Mouse (Mus musculus): Measurements from ENCODE around the gene Calr3. TPM values are rescaled to one million over a fixed set of nuclear protein-coding genes. Genes with fewer than 3 reads are reported as not detected.

Gene Calr3
- polyA plus RNA-seq, 1 experiment = 1.6 TPM

- Histone ChIP-seq H3K27me3 (ENCODE audit: control insufficient read depth, insufficient read depth, insufficient read length) (no peaks in the 10 kb centered on the region), H3ac (ENCODE audit: control insufficient read depth, insufficient read length, low read depth) (no peak overlapping the region), H3K79me2 (ENCODE audit: control insufficient read depth, insufficient read depth) (peaks cover 36% of the 10 kb centered on the region), H3K79me3 (ENCODE audit: low read depth) (peaks cover 26% of the 10 kb centered on the region), H3K36me3 (ENCODE audit: control insufficient read depth, insufficient read depth) (peaks cover 87% of the 10 kb centered on the region), H3K4me3 (ENCODE audit: insufficient read depth, poor library complexity, severe bottlenecking) (no peak overlapping the region)
- TF ChIP-seq MYOD1 (IDR thresholded peaks at IDR 0.05; ENCODE audit: control insufficient read depth, insufficient read length, low read depth) (no peak), CEBPB (IDR thresholded peaks at IDR 0.05; ENCODE audit: low read depth) (no peak), CTCF (IDR thresholded peaks at IDR 0.05; ENCODE audit: control insufficient read depth, insufficient read depth, insufficient read length) (no peak), USF1 (IDR thresholded peaks at IDR 0.05; ENCODE audit: low read depth) (no peak), MYOG (IDR thresholded peaks at IDR 0.05; ENCODE audit: control insufficient read depth, extremely low read depth, insufficient read length) (no peak), FOSL1 (IDR thresholded peaks at IDR 0.05; ENCODE audit: insufficient read depth, low read length, poor library complexity, severe bottlenecking) (no peak), MAX (IDR thresholded peaks at IDR 0.05) (no peak)
Measured at GRCm38 (mm10) chr8:72469243-72469642, 25.6 kb upstream of the Calr3 start.

GRCm38 (mm10) chr8:72464211-72464610, 20.5 kb upstream of the Calr3 start:
- no peak for TF ChIP-seq MAX (IDR thresholded peaks at IDR 0.05)
- TF ChIP-seq CTCF (IDR thresholded peaks at IDR 0.05; ENCODE audit: control insufficient read depth, insufficient read depth, insufficient read length) = no peak
- no peak for TF ChIP-seq USF1 (IDR thresholded peaks at IDR 0.05; ENCODE audit: low read depth)
- no peak for TF ChIP-seq CEBPB (IDR thresholded peaks at IDR 0.05; ENCODE audit: low read depth)
- TF ChIP-seq MYOD1 (IDR thresholded peaks at IDR 0.05; ENCODE audit: control insufficient read depth, insufficient read length, low read depth) = no peak
- no peak for TF ChIP-seq FOSL1 (IDR thresholded peaks at IDR 0.05; ENCODE audit: insufficient read depth, low read length, poor library complexity, severe bottlenecking)
- no peak for TF ChIP-seq MYOG (IDR thresholded peaks at IDR 0.05; ENCODE audit: control insufficient read depth, extremely low read depth, insufficient read length)
- no peak overlapping the region for H3ac ChIP-seq (ENCODE audit: control insufficient read depth, insufficient read length, low read depth)
- no peaks in the 10 kb centered on the region for H3K79me2 ChIP-seq (ENCODE audit: control insufficient read depth, insufficient read depth)
- H3K4me3 ChIP-seq (ENCODE audit: insufficient read depth, poor library complexity, severe bottlenecking) = no peak overlapping the region
- no peaks in the 10 kb centered on the region for H3K27me3 ChIP-seq (ENCODE audit: control insufficient read depth, insufficient read depth, insufficient read length)
- H3K36me3 ChIP-seq (ENCODE audit: control insufficient read depth, insufficient read depth) = peaks cover 89% of the 10 kb centered on the region
- H3K79me3 ChIP-seq (ENCODE audit: low read depth) = no peaks in the 10 kb centered on the region

- H3K79me2 ChIP-seq (ENCODE audit: control insufficient read depth, insufficient read depth) = no peaks in the 10 kb centered on the region
- H3ac ChIP-seq (ENCODE audit: control insufficient read depth, insufficient read length, low read depth) = no peak overlapping the region
- no peak for TF ChIP-seq CTCF (IDR thresholded peaks at IDR 0.05; ENCODE audit: control insufficient read depth, insufficient read depth, insufficient read length)
- no peak for TF ChIP-seq CEBPB (IDR thresholded peaks at IDR 0.05; ENCODE audit: low read depth)
- TF ChIP-seq MAX (IDR thresholded peaks at IDR 0.05) = no peak
- no peak for TF ChIP-seq MYOD1 (IDR thresholded peaks at IDR 0.05; ENCODE audit: control insufficient read depth, insufficient read length, low read depth)
- TF ChIP-seq FOSL1 (IDR thresholded peaks at IDR 0.05; ENCODE audit: insufficient read depth, low read length, poor library complexity, severe bottlenecking) = no peak
- no peak for TF ChIP-seq USF1 (IDR thresholded peaks at IDR 0.05; ENCODE audit: low read depth)
- no peak for TF ChIP-seq MYOG (IDR thresholded peaks at IDR 0.05; ENCODE audit: control insufficient read depth, extremely low read depth, insufficient read length)
- no peaks in the 10 kb centered on the region for H3K79me3 ChIP-seq (ENCODE audit: low read depth)
- H3K36me3 ChIP-seq (ENCODE audit: control insufficient read depth, insufficient read depth) = peaks cover 56% of the 10 kb centered on the region
- no peak overlapping the region for H3K4me3 ChIP-seq (ENCODE audit: insufficient read depth, poor library complexity, severe bottlenecking)
- no peaks in the 10 kb centered on the region for H3K27me3 ChIP-seq (ENCODE audit: control insufficient read depth, insufficient read depth, insufficient read length)
Measured at GRCm38 (mm10) chr8:72459881-72460533, 16.3 kb upstream of the Calr3 start.

- no peaks in the 10 kb centered on the region for H3K79me2 ChIP-seq (ENCODE audit: control insufficient read depth, insufficient read depth)
- H3K36me3 ChIP-seq (ENCODE audit: control insufficient read depth, insufficient read depth) = peaks cover 44% of the 10 kb centered on the region
- no peaks in the 10 kb centered on the region for H3K27me3 ChIP-seq (ENCODE audit: control insufficient read depth, insufficient read depth, insufficient read length)
- no peak overlapping the region for H3ac ChIP-seq (ENCODE audit: control insufficient read depth, insufficient read length, low read depth)
- no peak for TF ChIP-seq CEBPB (IDR thresholded peaks at IDR 0.05; ENCODE audit: low read depth)
- no peak for TF ChIP-seq CTCF (IDR thresholded peaks at IDR 0.05; ENCODE audit: control insufficient read depth, insufficient read depth, insufficient read length)
- TF ChIP-seq MAX (IDR thresholded peaks at IDR 0.05) = no peak
- TF ChIP-seq MYOD1 (IDR thresholded peaks at IDR 0.05; ENCODE audit: control insufficient read depth, insufficient read length, low read depth) = no peak
- TF ChIP-seq FOSL1 (IDR thresholded peaks at IDR 0.05; ENCODE audit: insufficient read depth, low read length, poor library complexity, severe bottlenecking) = no peak
- TF ChIP-seq USF1 (IDR thresholded peaks at IDR 0.05; ENCODE audit: low read depth) = no peak
- TF ChIP-seq MYOG (IDR thresholded peaks at IDR 0.05; ENCODE audit: control insufficient read depth, extremely low read depth, insufficient read length) = no peak
- no peak overlapping the region for H3K4me3 ChIP-seq (ENCODE audit: insufficient read depth, poor library complexity, severe bottlenecking)
- no peaks in the 10 kb centered on the region for H3K79me3 ChIP-seq (ENCODE audit: low read depth)
Measured at GRCm38 (mm10) chr8:72458457-72458856, 14.8 kb upstream of the Calr3 start.

GRCm38 (mm10) chr8:72457806-72458205, 14.1 kb upstream of the Calr3 start:
- H3K36me3 ChIP-seq (ENCODE audit: control insufficient read depth, insufficient read depth) = peaks cover 40% of the 10 kb centered on the region
- no peaks in the 10 kb centered on the region for H3K79me2 ChIP-seq (ENCODE audit: control insufficient read depth, insufficient read depth)
- H3K79me3 ChIP-seq (ENCODE audit: low read depth) = no peaks in the 10 kb centered on the region
- H3K4me3 ChIP-seq (ENCODE audit: insufficient read depth, poor library complexity, severe bottlenecking) = no peak overlapping the region
- TF ChIP-seq MYOG (IDR thresholded peaks at IDR 0.05; ENCODE audit: control insufficient read depth, extremely low read depth, insufficient read length) = no peak
- no peak for TF ChIP-seq CEBPB (IDR thresholded peaks at IDR 0.05; ENCODE audit: low read depth)
- TF ChIP-seq MAX (IDR thresholded peaks at IDR 0.05) = no peak
- no peak for TF ChIP-seq FOSL1 (IDR thresholded peaks at IDR 0.05; ENCODE audit: insufficient read depth, low read length, poor library complexity, severe bottlenecking)
- no peak for TF ChIP-seq USF1 (IDR thresholded peaks at IDR 0.05; ENCODE audit: low read depth)
- no peak for TF ChIP-seq CTCF (IDR thresholded peaks at IDR 0.05; ENCODE audit: control insufficient read depth, insufficient read depth, insufficient read length)
- no peak for TF ChIP-seq MYOD1 (IDR thresholded peaks at IDR 0.05; ENCODE audit: control insufficient read depth, insufficient read length, low read depth)
- H3K27me3 ChIP-seq (ENCODE audit: control insufficient read depth, insufficient read depth, insufficient read length) = no peaks in the 10 kb centered on the region
- H3ac ChIP-seq (ENCODE audit: control insufficient read depth, insufficient read length, low read depth) = no peak overlapping the region
